Mouse (Mus musculus): Measurements from ENCODE around the gene Cpm.

Cpm gene

GRCm38 (mm10) chr10:117635078-117635771 lies 5.9 kb downstream of the Cpm start:
- no peak for DNase-seq (ENCODE audit: low read depth, low spot score)

GRCm38 (mm10) chr10:117635823-117636589 lies 6.7 kb downstream of the Cpm start:
- no peak for DNase-seq (ENCODE audit: low read depth, low spot score)

GRCm38 (mm10) chr10:117637062-117637744 lies 7.9 kb downstream of the Cpm start:
- DNase-seq (ENCODE audit: low read depth, low spot score) = peak; percentile 48

DNA sequence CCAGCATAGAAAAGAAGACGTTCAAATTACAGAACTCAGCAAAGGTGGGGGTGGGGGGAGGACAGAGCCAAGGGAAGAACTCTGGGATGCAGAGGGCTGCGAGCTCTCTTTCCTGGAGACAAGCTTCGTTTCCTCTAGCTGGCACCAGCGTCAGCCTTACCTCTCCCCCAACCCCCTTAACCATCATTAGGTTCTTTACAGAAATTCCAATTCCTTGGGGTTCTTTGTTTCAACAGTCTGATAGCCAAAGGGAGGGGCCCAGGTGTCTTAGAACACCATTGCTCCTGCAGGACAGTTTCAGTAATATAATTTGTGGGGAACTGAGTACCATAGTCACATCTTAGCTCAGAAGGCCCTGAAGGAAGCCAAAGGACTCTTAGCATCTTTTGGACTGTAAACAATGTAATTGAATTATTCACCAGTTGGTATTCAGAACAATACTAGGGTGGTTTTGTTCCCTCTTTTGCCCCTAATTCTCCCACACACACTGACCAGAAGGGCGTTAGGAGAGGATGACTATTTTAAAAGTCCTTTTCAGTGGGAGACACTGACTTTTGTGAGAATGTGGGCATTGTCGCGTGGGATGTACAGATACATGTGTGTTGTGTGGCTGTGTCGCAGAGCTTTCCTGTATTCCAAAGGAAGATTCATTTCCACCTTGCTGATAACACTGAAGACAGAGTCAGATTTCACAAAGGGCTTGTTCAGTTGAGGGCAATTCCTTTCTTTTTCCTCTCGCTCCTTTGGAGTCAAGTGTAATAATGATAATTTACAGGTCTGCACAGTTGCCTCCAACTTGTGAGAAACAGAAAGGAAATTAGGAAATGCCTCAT lies 8.7 kb downstream of the Cpm start:
- DNase-seq (ENCODE audit: low read depth, low spot score) = no peak

- no peak for DNase-seq (ENCODE audit: low read depth, low spot score)
These were observed 9.4 kb downstream of the Cpm start for GRCm38 (mm10) chr10:117638578-117639220.

- no peak for DNase-seq (ENCODE audit: low read depth, low spot score)
These were observed 9.9 kb downstream of the Cpm start for GRCm38 (mm10) chr10:117639221-117639599.

DNA sequence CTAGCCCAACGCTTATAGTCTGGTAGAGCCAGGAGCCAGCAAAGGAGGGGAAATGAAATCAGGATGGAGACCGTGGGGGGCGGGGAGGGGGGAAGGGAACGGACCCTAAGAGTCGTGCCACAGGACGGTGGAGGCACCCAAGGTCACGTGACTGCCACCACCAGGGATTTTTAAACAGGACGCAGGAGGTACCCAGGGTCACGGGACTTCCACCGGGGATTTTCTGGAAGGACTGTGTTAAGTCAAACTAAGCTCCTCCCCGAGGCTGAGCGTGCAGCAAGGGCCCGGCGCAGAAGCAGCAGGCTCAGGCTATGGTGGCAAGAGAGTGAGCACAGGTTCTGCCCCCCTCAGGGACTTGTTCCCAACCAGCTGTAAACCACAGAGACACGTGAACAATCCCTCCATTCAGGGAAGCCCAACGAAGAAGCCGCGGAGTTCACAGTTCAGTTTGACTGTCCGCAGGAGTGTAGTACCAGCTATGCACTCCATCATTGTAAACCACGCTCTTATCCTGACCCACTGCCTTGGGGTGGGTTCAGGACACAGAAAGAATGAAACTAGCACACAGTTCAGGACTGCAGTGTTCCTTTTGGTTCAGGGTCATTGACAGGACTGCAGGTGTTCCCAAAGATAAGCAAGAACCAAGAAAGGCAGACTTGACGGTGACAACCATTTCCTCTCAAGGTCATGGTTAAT lies 10.7 kb downstream of the Cpm start:
- DNase-seq (ENCODE audit: low read depth, low spot score) = peak; percentile 59

GRCm38 (mm10) chr10:117640595-117641078 lies 11.3 kb downstream of the Cpm start:
- no peak for DNase-seq (ENCODE audit: low read depth, low spot score)

GRCm38 (mm10) chr10:117641400-117642200 lies 12.3 kb downstream of the Cpm start:
- no peak for DNase-seq (ENCODE audit: low read depth, low spot score)

DNA sequence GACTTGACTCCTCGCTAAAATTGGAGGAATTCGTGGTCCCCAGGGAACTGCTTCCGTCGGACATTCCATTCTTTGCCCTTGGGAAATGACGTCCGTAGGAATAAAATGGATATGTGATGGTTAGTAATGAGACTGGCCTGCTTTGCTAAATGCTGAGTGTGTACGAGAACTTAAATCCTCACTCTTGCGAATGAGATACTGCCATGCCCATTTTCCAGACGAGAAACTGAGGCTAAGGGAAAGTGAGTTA lies 12.8 kb downstream of the Cpm start:
- no peak for DNase-seq (ENCODE audit: low read depth, low spot score)

GRCm38 (mm10) chr10:117642491-117643262 lies 13.4 kb downstream of the Cpm start:
- DNase-seq (ENCODE audit: low read depth, low spot score) = no peak

- DNase-seq (ENCODE audit: low read depth, low spot score) = no peak
These were observed 14.0 kb downstream of the Cpm start for GRCm38 (mm10) chr10:117643302-117643701.

DNA sequence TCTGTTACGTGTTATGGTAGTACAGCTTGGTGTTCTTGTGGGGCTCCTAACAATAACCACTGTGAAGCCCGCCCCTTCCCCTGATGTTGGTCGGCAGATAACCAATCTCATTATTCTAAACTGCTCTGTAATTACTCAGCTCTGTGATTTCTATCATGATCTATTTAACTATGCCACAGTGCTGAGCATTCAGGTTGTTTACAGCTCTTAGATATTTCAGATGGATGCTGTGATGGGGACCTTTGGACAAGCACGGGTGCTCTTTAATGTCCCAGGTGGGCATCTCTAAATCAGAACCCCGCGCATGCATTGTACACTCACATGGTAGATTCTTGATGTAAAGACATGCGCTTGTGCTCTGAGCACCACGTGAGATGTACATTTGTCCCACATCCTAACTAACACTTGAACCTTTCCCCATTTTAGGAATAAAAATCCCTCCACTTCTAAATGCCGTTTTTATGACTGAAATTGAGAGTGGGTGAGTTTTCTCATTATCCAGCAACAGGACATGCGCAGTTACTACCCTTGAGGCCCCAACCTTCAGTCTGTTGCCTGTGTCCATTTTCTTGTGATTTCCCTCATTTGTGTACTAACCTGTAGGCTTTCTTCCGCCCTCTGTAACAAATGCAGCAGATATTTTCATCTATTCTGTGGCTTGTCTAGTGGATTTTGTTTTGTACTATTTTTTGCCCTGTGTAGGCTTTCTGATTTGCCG lies 14.6 kb downstream of the Cpm start:
- DNase-seq (ENCODE audit: low read depth, low spot score) = no peak

- no peak for DNase-seq (ENCODE audit: low read depth, low spot score)
These were observed 15.1 kb downstream of the Cpm start for GRCm38 (mm10) chr10:117644429-117644748.

DNA sequence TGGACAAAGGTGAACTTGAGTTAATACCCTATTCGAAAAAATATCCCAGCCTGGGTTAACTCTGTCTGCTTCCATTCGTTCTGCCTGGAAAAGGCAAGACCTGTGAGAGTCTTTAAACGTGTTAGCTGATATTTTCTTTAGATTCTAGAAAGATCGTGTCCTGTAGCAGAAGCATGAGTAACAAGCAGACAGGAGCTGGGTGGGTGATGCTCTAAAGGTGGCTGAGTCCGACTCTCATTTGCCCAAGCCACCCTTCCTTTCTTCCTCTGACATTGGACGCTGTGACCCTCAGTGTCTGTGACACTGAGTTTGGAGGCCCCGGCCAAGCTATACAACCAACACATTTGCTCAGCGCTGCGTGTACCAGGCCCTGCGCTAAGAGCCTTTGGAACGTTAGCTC lies 15.5 kb downstream of the Cpm start:
- DNase-seq (ENCODE audit: low read depth, low spot score) = no peak

GRCm38 (mm10) chr10:117645487-117645964 lies 16.2 kb downstream of the Cpm start:
- DNase-seq (ENCODE audit: low read depth, low spot score) = no peak

DNA sequence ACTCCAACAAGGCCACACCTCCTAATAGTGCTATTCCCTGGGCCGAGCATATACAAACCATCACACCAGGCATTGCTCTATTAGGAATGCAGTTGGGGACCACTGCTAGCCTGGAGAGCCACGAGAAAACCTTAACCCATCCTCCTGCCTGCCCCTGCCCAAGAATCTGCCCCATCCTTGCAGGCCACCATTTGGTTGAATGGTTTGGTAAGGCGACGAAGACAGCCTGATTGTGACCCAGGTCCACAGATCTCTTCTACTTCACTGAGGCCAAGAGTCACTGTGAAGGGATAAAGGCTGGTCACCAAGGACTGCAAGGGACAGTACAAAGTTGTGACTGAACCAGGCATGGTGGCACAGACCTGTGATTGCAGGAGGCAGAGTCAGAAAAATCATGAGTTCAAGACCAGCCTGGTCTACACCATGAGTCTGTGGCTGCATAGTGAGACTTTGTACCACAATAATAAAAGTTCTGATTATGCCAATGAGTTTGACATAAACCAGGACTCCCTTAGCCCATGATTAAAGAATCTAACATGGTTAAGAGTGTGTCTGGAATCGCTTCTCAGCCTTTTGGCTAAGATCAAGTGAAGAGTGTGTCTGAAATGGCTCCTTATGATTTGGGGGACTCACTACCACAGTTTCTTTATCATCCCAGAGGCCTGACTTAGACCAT lies 17.3 kb downstream of the Cpm start:
- DNase-seq (ENCODE audit: low read depth, low spot score) = no peak

GRCm38 (mm10) chr10:117647158-117647505 lies 17.8 kb downstream of the Cpm start:
- no peak for DNase-seq (ENCODE audit: low read depth, low spot score)
